Mouse (Mus musculus) retina, postnatal 7 days (tissue): ENCODE measurements around the gene Zfhx2.

Source experiments
- DNase-seq: peaks from one replicate; pipeline ENCODE4 v3.0.0-alpha.2; 2012; ENCODE audit warnings: low read depth, low spot score

Gene Zfhx2

GRCm38 (mm10) chr14:55092011-55092577, at the start of gene Zfhx2:
Zfhx2 (minus strand) TSS chr14:55092324.
- peak; percentile 81 for DNase-seq

GRCm38 (mm10) chr14:55139313-55139712, 47.2 kb upstream of the Zfhx2 start:
- no peak for DNase-seq

- no peak for DNase-seq
These were observed 43.6 kb upstream of the Zfhx2 start for GRCm38 (mm10) chr14:55135676-55136075.

GRCm38 (mm10) chr14:55126521-55126920, 34.4 kb upstream of the Zfhx2 start:
- DNase-seq, result no peak

GRCm38 (mm10) chr14:55125711-55126110, 33.6 kb upstream of the Zfhx2 start:
- DNase-seq, result no peak

GRCm38 (mm10) chr14:55122359-55122758, 30.2 kb upstream of the Zfhx2 start:
- no peak for DNase-seq

GRCm38 (mm10) chr14:55121947-55122346, 29.8 kb upstream of the Zfhx2 start:
- peak; percentile 72 for DNase-seq

- DNase-seq, result no peak
These were observed 27.5 kb upstream of the Zfhx2 start for GRCm38 (mm10) chr14:55119421-55120134.

GRCm38 (mm10) chr14:55118852-55119251, 26.7 kb upstream of the Zfhx2 start:
- no peak for DNase-seq

GRCm38 (mm10) chr14:55116425-55117200, 24.5 kb upstream of the Zfhx2 start, which contains the start of gene Jph4:
Jph4 (minus strand) TSS chr14:55116935.
- no peak for DNase-seq

GRCm38 (mm10) chr14:55115846-55116245, 23.7 kb upstream of the Zfhx2 start:
- no peak for DNase-seq

- DNase-seq, result no peak
These were observed 22.9 kb upstream of the Zfhx2 start for GRCm38 (mm10) chr14:55114759-55115701.

- DNase-seq, result no peak
These were observed 22.0 kb upstream of the Zfhx2 start for GRCm38 (mm10) chr14:55113975-55114645.

- DNase-seq, result no peak
These were observed 21.3 kb upstream of the Zfhx2 start for GRCm38 (mm10) chr14:55113351-55113974.

- no peak for DNase-seq
These were observed 19.6 kb upstream of the Zfhx2 start for GRCm38 (mm10) chr14:55111720-55112119.

GRCm38 (mm10) chr14:55110076-55110475, 18.0 kb upstream of the Zfhx2 start:
- DNase-seq, result no peak

- no peak for DNase-seq
These were observed 17.1 kb upstream of the Zfhx2 start for GRCm38 (mm10) chr14:55109048-55109873.

- DNase-seq, result no peak
These were observed 16.2 kb upstream of the Zfhx2 start for GRCm38 (mm10) chr14:55108202-55108870.

- DNase-seq, result no peak
These were observed 14.9 kb upstream of the Zfhx2 start for GRCm38 (mm10) chr14:55106990-55107389.
